Mouse (Mus musculus) E14TG2a.4 (cell line): ENCODE measurements around the gene Dnah3.

Experiments used
- H3K27me3 ChIP-seq: 2 replicates; pipeline ENCODE4 v1.6.1; 2014; ENCODE audit warnings: low read length, control low read depth; ENCODE audit not compliant: insufficient read depth
- H3K36me3 ChIP-seq: 2 replicates; pipeline ENCODE4 v1.6.1; 2014; ENCODE audit warnings: low read length, control low read depth; ENCODE audit not compliant: insufficient read depth
- H3K4me1 ChIP-seq: replicated peaks from 2 replicates; pipeline ENCODE4 v1.6.1; 2014; ENCODE audit warnings: low read depth, low read length, control low read depth
- H3K4me3 ChIP-seq: replicated peaks from 2 replicates; pipeline ENCODE4 v1.5.1; 2014; ENCODE audit warnings: mild to moderate bottlenecking, low read length
- H3K9me3 ChIP-seq: 2 replicates; pipeline ENCODE4 v1.6.1; 2014; ENCODE audit warnings: low read length, control low read depth
- CTCF ChIP-seq: conservative IDR thresholded peaks from 2 replicates; pipeline ENCODE4 v1.5.1; 2014; ENCODE audit warnings: low read length
- NANOG ChIP-seq: IDR thresholded peaks from 2 replicates; pipeline ENCODE4 v1.6.1; 2014; ENCODE audit warnings: borderline replicate concordance, low read length, mixed read lengths
- POU5F1 ChIP-seq: IDR thresholded peaks from 2 replicates; pipeline ENCODE4 v1.6.1; 2014; ENCODE audit warnings: low read length, borderline replicate concordance

Dnah3 gene

DNA sequence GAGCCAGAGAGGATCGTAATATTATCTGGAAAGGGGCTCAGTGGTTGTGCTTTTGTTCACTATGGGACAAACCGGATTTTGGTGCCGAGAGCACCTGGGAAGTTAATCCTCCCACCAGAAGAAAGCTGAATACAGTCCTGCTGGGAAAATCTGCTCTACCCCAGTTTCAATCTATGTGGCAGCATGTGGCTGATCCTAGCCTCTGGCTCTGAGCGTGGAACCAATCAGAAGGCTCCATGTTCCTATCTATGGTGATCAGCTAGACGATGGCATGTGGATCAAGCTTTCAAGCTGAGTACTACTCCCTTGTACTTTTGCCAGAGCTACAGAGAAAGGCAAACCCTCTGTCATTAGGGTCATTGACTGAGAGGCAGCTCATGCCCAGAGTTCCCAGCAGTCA, 2.0 kb downstream of the Dnah3 start:
- Histone ChIP-seq H3K4me1 (peaks cover 5% of the 10 kb centered on the region), H3K27me3 (no peaks in the 10 kb centered on the region), H3K36me3 (no peaks in the 10 kb centered on the region)

GRCm38 (mm10) chr7:120080177-120080576, 14.9 kb downstream of the Dnah3 start:
- TF ChIP-seq CTCF (no peak), POU5F1 (no peak), NANOG (no peak)

More for the DNA sequence above, 2.0 kb downstream of the Dnah3 start:
- Histone ChIP-seq H3K9me3 (peaks cover 6% of the 10 kb centered on the region; the same call in 1 of the 2 replicates), H3K4me3 (no peak overlapping the region)
- no peak for TF ChIP-seq POU5F1
- no peak for TF ChIP-seq CTCF
- no peak for TF ChIP-seq NANOG

GRCm38 (mm10) chr7:120069164-120069563, 25.9 kb downstream of the Dnah3 start:
- no peak for TF ChIP-seq NANOG
- no peak for TF ChIP-seq CTCF
- no peak for TF ChIP-seq POU5F1
- H3K4me1 ChIP-seq, result no peaks in the 10 kb centered on the region
- no peaks in the 10 kb centered on the region for H3K36me3 ChIP-seq
- no peaks in the 10 kb centered on the region for H3K27me3 ChIP-seq
- no peak overlapping the region for H3K4me3 ChIP-seq
- no peaks in the 10 kb centered on the region for H3K9me3 ChIP-seq

More at GRCm38 (mm10) chr7:120080177-120080576, 14.9 kb downstream of the Dnah3 start:
- Histone ChIP-seq H3K9me3 (no peaks in the 10 kb centered on the region), H3K36me3 (no peaks in the 10 kb centered on the region), H3K4me1 (no peaks in the 10 kb centered on the region), H3K27me3 (peaks cover 4% of the 10 kb centered on the region; the same call in 1 of the 2 replicates), H3K4me3 (no peak overlapping the region)

DNA sequence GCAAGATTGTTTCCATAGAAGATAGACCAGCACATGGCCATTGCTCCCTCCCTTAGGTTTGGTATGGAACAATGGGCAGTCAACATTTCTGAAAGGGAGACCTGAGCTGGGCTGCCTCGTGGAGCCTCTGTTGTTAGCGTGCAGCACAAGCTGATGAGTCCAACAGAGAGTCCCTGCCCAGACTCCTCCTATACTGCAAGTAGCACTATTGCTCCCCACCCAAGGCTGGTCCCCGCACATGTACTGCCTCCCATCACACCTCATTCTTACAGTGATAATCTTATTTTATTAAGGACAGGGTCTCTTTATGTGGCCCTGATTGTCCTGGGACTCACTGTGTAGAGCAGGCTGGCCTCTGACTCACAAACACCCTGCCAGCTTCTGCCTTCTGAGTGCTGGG, 27.0 kb downstream of the Dnah3 start:
- Histone ChIP-seq H3K9me3 (no peaks in the 10 kb centered on the region), H3K4me1 (no peaks in the 10 kb centered on the region), H3K27me3 (no peaks in the 10 kb centered on the region), H3K4me3 (no peak overlapping the region), H3K36me3 (no peaks in the 10 kb centered on the region)
- no peak for TF ChIP-seq POU5F1
- no peak for TF ChIP-seq CTCF
- no peak for TF ChIP-seq NANOG

DNA sequence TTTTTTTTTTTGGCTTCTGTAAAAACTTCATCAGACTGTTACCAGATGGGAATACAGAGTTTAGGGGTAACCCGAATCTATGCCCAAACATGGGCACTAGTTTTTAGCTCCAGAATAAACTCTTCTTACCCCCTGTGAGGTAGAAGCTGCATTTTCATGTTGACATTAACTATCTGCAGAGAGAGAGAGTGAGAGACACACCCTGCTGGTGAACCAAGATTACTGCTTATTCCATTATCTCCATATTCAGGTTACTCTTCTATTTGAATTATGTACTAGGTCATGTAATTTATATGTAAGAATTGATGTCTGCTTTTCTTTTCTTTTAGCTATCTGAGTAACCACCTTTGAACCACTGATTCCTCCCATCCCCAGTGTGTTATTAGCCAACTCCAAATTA, 31.0 kb downstream of the Dnah3 start:
- H3K36me3 ChIP-seq, result no peaks in the 10 kb centered on the region
- no peaks in the 10 kb centered on the region for H3K27me3 ChIP-seq
- TF ChIP-seq POU5F1 (no peak), NANOG (no peak), CTCF (no peak)
- no peaks in the 10 kb centered on the region for H3K4me1 ChIP-seq
- no peak overlapping the region for H3K4me3 ChIP-seq
- no peaks in the 10 kb centered on the region for H3K9me3 ChIP-seq

- TF ChIP-seq CTCF, result no peak
- no peak for TF ChIP-seq POU5F1
- no peak for TF ChIP-seq NANOG
- no peaks in the 10 kb centered on the region for H3K36me3 ChIP-seq
- no peak overlapping the region for H3K4me3 ChIP-seq
- H3K27me3 ChIP-seq, result no peaks in the 10 kb centered on the region
- no peaks in the 10 kb centered on the region for H3K4me1 ChIP-seq
- H3K9me3 ChIP-seq, result no peaks in the 10 kb centered on the region
These were observed 39.6 kb downstream of the Dnah3 start for GRCm38 (mm10) chr7:120055479-120055878.

DNA sequence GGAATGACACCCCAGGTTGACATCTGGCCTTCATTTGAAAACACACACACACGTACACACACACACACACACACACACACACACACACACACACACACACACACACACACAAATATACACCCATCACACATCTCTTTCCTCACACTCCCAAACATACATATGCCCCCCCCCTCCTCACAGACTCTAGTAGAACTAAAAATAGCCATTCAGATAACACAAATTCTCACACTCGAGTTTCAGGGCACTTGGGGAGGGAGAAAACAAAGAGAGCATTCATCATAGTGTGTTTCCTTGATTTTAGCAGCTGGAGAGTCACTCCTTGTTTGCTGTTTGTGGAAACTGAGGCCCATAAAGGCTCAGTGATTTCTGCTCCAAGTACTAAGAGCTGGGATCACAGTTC, 41.1 kb downstream of the Dnah3 start:
- Histone ChIP-seq H3K36me3 (no peaks in the 10 kb centered on the region), H3K4me1 (no peaks in the 10 kb centered on the region), H3K9me3 (no peaks in the 10 kb centered on the region), H3K27me3 (no peaks in the 10 kb centered on the region), H3K4me3 (no peak overlapping the region)
- TF ChIP-seq CTCF (no peak), NANOG (no peak), POU5F1 (no peak)

DNA sequence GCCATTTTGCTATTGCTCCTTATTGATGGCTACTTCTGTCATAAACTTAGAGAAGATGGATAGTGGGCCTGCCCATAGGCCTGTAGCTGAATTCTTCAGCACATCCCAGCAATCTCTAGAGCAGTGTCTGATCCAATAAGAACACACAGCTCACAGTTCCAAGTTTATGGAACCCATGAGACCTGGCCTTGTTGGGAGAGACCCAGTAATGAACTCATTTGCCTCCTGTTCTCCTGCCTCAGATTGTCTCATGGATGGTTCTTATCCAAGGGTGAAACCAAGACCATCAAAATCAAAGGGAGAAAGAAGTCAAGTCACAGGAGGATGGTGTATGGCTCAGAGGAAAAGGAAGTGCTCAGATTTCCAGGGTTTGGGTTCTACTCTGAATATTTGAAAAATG, 44.6 kb downstream of the Dnah3 start:
- Histone ChIP-seq H3K36me3 (no peaks in the 10 kb centered on the region), H3K9me3 (no peaks in the 10 kb centered on the region), H3K4me1 (no peaks in the 10 kb centered on the region), H3K4me3 (no peak overlapping the region), H3K27me3 (no peaks in the 10 kb centered on the region)
- TF ChIP-seq POU5F1, result no peak
- no peak for TF ChIP-seq CTCF
- TF ChIP-seq NANOG, result no peak

DNA sequence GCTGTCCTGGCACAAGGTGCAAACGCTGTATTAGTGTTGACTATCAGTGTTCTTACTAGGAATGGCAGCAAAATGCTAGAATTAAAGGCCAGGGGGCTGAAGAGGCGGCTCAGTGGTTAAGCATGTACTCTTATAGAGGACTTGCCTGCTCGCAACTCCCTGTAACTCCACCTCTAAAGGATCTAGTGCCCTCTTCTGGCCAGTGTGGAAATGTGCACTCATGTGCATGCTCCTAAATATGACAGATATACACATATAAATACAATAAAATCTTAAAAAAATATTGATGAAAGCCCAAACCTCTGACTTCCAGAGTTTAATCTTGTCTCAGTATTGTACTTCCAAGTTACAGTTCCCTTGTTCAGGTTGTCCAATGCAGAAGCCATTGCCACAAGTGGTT, 51.1 kb downstream of the Dnah3 start:
- Histone ChIP-seq H3K27me3 (no peaks in the 10 kb centered on the region), H3K4me3 (no peak overlapping the region), H3K4me1 (no peaks in the 10 kb centered on the region), H3K36me3 (no peaks in the 10 kb centered on the region), H3K9me3 (no peaks in the 10 kb centered on the region)
- TF ChIP-seq NANOG (no peak), CTCF (peak; percentile 65)
